Mouse (Mus musculus) cerebellum, adult 8-10 months (tissue): ENCODE measurements around the gene Napa.

ENCODE experiments used
- DNase-seq: peaks from one replicate; pipeline ENCODE4 v3.0.0; 2022

The Napa gene

DNA sequence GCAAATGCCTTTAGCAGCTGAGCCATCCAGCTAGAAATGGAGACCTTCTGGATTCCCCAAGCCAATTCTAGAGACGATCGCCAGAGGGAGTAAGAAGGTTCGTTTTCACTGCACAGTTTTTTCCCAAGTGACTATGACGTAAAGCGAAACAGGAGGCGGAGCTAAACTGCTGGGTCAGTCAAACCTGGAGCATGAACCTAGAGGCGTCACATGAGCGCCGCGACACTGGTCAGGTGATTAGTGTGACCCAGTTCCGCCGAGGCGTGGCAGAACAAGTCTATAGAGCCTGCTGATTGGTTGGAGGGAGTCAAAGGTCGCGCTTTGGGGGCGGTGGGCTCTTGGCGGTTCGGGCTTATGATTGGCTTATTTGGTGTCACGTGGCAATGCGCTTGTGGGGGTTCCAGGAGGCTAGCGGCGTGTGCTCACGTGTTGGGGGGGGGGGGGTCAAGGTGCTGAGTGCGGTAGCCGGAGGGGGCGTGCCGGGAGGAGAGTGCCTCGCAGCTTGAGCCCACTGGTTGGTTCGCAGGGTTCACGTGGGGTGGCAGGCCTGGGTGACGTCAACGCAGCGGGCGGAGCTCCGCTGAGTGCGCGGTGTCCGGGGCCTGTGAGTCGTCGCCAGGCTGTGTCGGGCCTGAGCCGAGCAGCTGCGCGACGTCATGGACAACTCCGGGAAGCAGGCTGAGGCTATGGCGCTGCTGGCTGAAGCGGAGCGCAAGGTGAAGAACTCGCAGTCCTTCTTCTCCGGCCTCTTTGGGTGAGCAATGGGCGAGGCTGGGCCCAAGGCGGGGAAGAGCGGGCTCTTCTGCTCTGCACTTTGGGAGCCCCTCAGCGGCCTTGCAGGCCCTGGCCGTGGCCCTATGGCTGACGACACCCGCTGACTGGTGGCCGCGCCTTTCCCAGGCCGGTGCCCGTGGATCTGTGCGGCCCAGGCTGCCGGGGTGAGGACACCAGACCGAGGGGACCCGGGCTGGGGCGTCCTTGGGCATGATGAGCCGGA lies at the start of gene Napa:
Gene Napa, plus strand, starts transcription at position 438 of the 997 bp plus-strand sequence.
- DNase-seq: peak; percentile 97

DNA sequence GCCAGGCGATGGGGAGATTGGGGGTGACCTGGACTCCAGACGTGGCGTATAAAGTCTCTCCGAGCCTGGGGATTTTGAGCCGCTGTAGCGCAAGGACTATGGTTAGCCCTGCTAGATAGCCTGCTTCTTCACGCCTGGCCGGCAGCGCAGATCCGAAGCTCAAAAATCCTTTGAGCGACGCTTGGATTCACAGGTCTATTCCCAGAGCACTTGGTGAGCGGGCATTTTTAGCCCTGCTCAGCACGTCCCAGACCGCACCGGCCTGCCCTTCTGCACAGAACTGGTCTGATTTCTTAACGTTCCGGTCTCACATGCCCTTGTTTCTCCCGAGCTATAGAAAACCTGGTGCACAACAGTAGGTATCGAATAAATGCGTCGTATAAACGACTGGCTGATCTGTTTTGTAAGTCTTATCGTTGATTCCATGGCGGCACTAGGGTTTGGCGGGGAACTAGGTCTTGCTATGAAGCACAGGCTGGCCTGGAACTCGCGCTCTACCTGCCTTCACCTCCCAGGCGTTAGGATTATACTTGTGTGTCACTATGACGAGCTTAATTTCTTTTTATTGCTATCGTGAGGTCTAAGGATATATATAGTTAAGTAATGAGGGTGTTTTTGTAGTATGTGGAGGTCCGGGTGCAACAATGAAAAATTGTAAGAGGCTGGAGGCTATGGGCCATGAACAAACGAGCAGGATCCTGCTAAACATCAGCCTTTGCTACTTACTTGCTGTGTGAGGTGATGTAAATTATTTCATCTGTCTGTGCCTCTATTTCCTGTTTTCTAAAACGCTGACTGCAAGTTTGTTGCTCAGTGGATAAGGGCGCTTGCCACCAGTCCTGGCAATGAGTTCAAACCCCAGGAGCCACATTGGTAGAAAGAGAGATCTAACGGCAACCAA lies 49.3 kb upstream of the Napa start:
- no peak for DNase-seq

DNA sequence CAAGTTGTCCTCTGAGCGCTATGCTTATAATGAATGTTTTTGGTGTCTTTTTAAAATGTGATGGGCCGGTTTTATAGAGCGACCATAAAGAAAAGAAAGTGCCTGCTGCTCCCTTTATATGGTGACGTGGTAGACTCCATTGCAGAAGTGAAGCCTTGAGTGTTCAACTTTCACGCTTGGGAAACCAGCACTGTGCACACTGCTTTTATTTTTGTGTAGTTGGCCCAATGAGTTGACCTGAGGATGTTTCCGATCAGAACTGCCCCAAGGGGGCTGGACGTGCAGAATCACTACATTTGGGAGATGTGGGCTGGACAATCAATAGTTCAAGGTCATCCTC lies 48.7 kb upstream of the Napa start:
- DNase-seq: no peak

DNA sequence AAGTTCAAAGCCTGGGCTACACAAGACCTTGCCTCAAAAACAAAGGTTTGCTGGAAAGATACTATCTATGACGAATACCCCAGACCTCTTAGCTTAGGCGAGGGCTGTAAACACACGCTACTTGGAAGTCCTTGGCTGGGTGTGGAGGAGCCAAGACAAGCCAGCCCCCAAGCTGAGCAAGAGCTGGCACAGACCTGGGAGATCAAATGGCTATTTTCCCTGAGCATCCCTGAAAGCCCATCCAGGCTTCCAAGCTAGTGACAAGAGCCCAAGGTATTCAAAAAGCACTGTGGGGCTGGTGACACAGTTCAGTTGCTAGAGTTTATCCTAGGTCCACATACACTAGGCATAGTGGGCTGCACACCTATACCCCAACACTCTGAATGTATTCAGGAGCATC lies 47.7 kb upstream of the Napa start:
- DNase-seq: no peak

DNA sequence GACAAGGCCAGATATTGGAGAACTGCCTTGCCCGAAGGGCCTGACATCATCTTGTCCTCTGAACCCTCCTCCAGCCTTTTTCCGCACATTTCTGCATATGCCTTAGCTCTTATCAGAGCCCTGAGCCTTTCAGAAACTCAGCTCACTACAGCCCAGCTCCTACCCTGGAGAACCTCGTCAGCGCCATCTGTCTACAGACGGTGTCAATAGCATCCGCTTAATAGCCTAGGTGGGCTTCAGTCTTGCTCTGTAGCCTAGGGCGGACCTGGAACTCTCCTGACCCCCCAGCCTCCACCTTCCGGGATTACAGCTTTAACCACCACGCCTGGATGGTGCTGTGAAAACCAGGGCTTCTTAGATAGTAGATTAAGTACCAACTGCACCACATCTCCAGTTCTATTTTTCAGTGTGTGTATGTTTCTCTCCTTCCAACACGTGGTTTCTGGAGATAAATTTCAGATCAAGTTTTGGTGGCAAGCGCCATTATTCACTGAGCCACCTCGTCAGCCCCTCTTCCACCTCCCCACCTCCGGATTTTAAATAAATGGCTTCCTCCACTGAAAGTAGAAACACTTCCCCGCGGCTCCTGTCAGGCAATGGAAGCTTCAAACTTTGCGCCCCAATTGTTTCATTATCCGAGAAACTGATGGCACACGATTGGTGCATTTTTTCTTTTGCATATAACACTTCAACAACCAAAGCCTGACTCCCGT lies 46.2 kb upstream of the Napa start:
- DNase-seq: peak; percentile 73

DNA sequence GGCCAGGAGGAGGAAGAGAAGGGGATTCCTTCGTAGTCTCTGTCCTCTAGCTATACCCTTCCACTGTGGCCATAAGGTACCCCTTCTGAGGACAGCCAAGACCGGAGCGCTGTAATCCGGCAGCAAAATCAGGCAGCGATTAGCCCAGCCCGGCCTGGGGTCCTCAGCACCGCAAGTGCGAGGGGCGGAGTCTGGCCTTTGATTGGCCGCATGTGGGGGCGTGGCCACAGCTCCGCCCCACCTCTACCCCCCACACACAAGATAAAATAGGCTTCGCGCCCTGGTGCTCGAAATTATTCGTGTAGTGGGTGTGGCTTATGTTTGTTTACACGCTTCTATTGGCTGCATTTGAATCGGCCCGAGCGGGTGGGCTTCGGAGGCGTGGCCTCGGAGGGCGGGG lies 45.6 kb upstream of the Napa start:
- peak; percentile 86 for DNase-seq

DNA sequence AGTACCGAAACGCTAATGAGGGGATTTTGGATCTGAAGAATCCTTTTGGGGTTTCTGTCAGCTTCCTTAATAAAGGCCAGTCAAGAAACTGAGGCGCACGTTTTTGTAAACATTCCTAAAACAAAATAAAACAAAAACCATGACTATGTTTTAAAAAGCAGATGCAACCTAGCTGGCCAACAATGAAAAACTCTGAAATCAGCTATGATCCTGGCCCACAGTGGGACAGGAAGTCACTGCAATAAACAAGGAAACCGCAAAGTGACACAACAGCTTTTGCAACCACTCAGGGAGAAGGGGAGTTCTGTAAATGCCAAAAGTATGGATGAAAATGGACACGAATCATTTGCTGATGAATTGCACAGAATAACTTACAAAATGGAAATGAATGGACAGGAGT lies 45.2 kb upstream of the Napa start:
- no peak for DNase-seq

DNA sequence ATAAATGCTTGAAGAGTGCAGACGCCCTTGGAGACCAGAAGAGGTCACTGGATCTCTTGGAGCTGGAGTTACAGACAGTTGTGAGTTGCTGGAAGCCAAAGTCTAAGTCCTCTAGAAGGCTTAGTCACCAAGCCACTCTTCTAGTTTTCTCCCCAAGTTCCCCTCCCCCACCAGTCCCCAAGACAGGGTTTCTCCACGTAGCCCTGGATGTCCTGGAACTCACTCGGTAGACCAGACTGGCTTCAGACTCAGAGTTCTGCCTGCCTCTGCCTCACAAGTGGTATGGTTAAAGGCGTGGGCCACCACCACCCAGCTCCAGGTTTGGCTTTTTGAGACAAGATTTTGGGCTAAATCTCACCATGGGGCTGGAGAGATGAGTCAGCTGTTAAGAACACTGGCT lies 43.3 kb upstream of the Napa start:
- DNase-seq: peak; percentile 11

DNA sequence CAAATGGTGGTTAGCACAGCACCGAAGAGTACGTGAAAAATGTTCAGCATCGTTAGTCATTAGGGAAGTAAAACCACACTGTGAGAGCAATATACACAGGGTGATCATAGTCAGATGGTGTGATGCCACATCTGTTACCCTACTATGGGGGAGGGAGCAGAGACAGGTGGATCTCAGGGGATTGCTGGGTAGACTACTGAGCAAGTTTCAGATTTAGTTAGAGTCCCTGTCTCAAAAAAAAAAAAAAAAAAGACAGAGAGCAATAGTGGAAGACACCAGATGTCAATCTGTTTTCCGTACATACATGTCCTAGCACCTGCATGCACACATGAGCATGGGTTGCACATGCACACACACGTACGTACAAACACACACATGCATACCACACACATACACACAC lies 42.6 kb upstream of the Napa start:
- DNase-seq: no peak

DNA sequence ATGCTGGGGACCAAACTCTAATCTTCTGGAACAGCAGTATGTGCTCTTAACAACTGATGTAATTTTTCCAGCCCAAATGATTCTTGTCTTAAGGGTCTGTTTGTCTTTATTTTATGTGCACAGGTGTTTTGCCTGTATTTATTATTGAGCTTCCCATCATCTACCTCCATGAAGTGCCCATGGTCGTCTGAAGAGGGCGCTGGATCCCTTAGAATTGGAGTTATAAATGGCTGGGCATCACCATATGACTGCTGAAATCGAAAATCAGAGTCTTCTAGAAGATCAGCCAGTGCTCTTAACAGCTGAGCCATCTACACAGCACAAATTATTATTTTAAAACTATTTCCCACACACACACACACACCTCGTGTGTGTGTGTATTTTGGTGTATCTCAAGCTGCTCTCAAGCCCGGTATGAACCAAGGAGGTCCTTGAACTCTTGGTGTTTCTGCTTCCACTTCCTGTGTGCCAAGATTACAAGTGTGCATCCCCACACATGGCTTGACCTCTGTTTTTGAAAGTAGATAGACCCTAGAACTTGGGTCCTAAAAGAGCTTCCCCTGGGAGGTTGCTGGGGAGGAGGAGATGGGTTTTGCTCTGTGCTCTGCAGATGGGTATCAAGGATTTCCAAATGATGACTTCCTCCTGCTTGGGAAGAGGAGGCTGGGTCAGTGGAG lies 41.7 kb upstream of the Napa start:
- peak; percentile 71 for DNase-seq

DNA sequence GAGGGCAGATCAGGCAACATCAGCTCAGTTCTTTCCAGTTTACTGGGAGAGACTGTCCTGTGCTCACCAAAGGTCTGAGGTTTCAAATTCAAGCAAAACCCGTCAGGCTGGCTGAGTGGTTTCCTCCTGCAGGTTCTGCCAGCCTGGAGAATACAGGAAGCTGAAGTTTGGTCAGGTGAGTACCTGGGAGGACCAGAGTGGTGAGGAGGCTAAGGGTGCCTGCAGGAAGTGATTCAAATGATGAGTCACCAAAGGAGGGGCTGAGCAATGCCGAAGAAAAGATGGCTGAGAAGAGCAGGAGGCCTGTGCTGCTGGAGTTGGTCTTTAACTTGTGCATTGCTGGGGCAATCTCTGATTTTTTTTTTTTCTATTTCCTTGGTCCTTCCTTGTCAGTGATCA lies 41.1 kb upstream of the Napa start:
- DNase-seq: no peak

DNA sequence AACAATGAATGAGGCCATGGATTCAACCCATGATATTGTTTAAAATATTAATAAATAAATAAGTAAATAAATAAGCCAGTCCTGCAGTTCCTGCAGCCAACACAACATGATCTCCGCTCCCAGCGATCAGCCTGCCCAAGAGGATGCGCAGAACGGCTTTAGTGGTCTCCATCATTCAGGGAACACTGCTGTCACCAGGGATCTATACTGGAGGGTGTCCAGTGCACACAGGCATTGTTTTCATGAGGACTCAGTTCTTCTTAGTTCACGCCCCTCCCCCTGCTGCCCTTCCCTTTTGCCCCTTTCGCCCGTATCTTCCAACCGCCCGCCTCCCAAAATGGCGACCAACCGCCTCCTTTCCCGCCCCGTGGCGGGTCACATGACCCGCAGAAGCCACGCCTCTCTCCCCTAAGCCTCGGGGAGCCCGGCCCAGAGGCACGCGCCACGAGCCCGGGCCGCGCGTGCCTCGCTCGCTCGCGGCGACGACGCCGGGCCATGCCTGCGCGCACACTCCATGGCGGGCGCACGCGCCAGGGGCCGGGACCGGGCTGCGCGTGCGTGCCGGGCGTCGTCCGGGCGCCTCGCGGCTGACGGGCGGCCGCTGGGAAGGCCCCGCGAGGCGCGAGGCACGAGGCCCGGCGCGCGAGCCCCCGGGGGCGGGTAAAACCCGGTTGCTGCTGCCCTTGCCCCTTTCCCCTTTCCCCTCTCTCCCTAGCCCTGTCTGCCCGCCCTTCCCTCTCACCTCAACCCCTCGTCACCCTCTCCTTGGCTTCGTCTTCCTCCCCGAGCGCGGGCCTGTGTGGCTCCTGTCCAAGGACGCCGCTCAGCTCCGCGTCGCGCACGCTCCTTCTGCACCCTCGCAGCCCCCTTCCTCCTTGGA lies 36.8 kb upstream of the Napa start, which contains the start of gene Zfp541:
Gene Zfp541, plus strand, starts transcription at position 596 of the 880 bp plus-strand sequence.
- DNase-seq: no peak

DNA sequence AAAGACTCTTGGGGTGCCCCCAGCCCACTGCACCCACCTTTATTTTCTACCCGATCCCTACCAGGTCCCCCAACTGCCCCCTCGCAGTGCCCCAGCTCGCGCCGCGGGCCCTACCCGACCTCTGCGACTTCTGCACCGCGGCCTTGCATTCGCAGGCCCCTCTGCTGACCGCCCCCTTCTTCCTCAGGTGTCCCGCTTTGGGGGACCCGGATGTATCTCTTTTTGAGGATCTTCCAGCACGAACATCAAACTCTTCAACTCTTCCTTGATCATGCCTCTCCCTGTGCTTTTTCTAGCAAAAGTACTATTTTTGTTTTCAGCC lies 36.2 kb upstream of the Napa start:
- DNase-seq: no peak

DNA sequence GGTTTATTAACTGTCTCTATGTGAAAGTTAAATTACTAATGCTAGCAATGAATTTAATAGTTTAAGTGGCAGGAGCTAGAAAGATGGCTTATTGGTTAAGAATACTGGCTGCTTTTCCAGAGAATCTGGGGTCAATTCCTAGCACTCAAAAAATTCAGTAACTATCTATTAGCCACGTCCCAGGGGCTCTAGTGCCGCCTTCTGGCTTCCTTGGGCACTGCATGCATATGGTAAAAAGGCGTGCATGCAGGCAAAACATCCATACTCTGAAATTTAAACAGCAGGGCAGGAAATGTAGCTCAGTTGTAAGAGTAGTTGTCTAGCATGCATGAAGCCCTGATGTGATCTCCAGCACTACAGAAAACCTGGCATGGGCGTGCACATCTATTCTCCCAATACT lies 34.8 kb upstream of the Napa start:
- DNase-seq: no peak

DNA sequence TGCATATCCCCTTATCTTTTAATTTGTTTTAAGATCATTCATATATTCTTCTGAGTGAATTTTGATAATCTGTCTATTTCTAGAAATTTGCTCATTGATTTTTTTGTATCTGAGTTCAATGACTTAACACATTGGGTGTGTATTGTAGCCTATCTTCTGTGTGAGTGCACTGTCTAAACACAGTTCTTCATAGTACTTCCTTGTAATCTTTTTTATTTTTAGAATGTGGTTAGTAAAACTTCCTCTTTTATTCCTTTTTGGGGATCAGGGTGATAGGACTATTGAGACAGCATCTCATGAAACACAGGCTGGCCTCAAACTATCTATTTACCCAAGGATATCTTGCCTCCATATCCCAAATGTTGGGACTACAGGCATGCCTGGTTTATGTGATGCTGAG lies 27.4 kb upstream of the Napa start:
- DNase-seq: no peak

DNA sequence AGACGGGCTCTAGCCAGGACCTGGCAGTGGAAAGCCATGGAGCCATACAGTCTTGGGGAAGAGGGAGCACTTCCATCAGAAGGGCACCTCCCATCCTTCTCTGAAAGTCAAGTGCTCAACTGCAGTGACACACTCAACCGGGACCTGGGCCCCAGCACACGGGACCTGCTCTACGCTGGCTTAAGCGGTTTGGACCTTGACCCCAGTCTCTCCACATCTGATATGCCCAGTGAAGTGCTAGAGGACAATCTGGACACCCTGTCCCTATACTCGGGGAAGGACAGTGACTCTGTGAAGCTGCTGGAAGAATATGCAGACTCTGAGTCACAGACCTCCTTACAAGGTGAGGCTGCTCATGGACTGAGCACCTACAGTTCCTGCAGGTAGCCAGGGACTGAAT lies 26.4 kb upstream of the Napa start:
- DNase-seq: no peak

DNA sequence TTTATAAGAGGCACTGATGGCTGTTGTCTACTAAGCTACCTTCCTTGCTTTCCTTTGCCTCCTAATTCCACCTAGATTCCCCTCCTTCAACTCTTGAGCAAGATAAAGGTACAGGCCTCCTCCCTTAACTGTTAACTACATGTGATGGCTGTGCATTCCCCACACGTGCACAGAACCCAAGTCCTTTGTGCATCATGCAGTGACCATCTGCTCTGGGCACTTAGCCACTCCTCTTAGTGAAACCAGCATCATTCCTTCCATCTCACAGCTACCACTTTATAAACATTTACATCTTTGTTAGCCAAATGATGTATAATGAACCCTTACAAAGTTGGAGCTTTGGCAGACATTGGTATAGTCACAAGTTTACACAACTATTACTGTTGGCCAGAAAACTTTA lies 18.3 kb upstream of the Napa start:
- DNase-seq: peak; percentile 12

DNA sequence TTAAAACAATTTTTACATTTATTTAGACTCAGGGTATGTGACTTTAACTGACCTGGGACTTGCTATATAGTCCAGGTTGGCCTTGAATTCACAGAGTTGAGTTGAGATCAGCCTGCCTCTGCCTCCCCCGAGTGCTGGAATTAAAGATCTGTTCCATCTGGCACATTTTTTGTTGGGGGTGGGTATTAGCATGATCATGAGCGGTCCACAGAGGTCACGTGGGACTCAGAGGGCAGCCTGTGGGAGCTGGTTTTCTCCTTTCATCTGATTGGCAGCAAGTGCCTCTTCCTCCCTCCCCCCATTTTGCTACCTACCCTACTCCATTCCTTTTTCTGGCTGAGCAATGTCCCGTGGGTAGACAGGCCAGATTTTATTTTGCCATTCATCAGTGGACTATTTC lies 17.7 kb upstream of the Napa start:
- DNase-seq: no peak

DNA sequence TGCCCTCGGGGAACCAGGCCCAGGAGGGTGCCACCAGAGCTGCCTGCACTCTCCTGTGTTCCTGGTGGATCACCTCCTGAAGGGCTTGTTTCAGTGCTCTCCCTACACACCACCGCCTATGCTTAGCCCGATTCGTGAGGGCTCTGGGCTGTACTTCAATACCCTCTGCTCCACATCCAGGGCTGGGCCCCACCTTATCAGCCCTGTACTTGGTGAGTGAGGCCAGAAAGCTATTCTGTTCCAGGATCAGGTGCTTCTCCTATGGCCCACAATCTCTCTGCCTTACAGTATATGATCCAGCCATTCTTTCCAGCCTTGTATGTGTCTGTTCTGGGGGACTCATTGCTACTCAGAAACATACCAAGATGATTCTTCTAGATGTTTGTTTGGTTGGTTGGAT lies 14.9 kb upstream of the Napa start:
- DNase-seq: no peak

DNA sequence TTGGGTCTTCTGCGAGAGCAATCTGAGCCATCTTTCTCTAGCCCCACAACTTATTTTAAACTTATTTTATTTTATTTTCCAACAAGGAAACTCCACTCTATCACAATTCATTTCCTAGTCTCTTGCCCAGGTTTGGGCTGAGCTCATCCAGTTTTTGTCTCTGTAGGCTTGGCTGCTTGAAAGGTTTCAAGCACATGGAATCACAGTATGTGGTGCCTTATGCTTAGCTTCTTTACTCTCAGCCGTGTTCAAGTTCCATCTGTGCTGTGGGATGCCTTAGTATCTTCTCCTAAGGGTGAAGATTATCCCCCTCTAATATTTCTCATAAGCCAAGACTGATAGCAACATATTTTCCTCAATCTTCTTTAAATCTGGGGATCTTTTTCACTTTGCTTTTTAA lies 10.7 kb upstream of the Napa start:
- DNase-seq: peak; percentile 41

DNA sequence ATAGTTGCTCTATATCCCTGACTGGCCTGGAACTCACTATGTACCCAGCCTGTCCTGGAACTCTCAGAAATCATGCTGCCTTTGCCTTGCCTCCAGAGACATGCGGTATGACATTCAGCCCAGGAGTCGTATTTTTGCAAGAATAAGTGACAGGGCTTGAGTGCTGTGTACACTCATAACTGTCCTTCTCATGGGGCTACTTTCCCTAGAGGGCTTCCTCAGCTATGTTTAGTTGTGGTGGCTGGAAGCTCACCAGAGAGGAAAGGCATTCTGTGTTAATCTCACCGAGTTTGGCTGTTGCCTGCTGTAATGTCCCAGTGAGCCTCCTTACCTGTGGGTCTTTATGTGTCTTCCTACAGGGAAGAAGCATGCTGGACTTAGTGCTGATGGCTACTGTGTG lies 3.7 kb upstream of the Napa start:
- no peak for DNase-seq

DNA sequence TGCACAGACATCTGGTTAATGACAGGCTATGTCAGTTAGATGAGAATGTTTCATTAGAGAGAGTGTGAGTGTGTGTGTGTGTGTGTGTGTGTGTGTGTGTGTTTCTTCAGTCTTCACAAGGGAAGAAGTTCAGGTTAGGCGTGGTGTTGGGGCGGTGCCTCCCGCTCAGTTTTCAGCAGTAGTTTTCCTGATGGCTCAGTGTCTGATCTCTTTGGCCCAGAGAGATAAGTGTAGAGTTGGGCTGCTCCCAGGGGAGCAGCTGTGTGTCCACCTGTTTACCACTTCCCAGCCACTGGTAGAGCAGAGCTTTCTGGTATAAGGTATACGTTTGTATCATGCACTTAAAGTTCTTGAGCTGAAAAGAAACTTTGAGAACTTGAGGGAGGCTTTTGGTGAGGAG lies 1.6 kb downstream of the Napa start:
- no peak for DNase-seq
